Mouse (Mus musculus) regulatory T cell (primary cell): ENCODE measurements at regions not wholly inside any gene's neighbourhood (a gene's known extent, or its start where the extent isn't known, plus 50 kb on each side); places are given as distances from the start of the nearest gene placed in this dataset.

Experiments
- in situ Hi-C: fragments of 300-600 bp; cut with MboI, MseI; formaldehyde crosslinking; loops from one replicate; pipeline ENCODE4 v1.15.1; 2025; ENCODE audit warnings: high pct_unique_total_duplicates

GRCm38 (mm10) chr16:87645526-87646434 is 53.0 kb upstream of the Bach1 start:
- in situ Hi-C loops = loop anchor here (5.0 kb wide), 1 partner anchor 42 kb away; no protein-coding TSS in a partner anchor

GRCm38 (mm10) chr16:87646435-87647062 is 52.2 kb upstream of the Bach1 start:
- in situ Hi-C loops = loop anchor here (5.0 kb wide), 1 partner anchor 41 kb away; no protein-coding TSS in a partner anchor
